Mouse (Mus musculus) thymus, adult 2 months (tissue): ENCODE measurements around the gene Nell1. TPM values are rescaled to one million over a fixed set of nuclear protein-coding genes. Genes with fewer than 3 reads are reported as not detected.

Experiments used
- DNase-seq: peaks from one replicate; pipeline ENCODE4 v3.0.0; 2021
- H3K27ac ChIP-seq: fragments of 200-500 bp; 2 replicates; pipeline ENCODE4 v1.5.1; 2012; ENCODE audit warnings: low read length, control low read depth; ENCODE audit not compliant: control insufficient read depth, insufficient read depth
- H3K27me3 ChIP-seq: fragments of 200-500 bp; 2 replicates; pipeline ENCODE4 v1.6.1; 2012; ENCODE audit warnings: mild to moderate bottlenecking, low read length, moderate library complexity, mixed read lengths; ENCODE audit not compliant: control insufficient read depth, insufficient read depth
- H3K36me3 ChIP-seq: fragments of 200-500 bp; 2 replicates; pipeline ENCODE4 v1.6.1; 2012; ENCODE audit warnings: mild to moderate bottlenecking, low read length, moderate library complexity; ENCODE audit not compliant: control insufficient read depth, insufficient read depth
- H3K4me1 ChIP-seq: fragments of 200-500 bp; replicated peaks from 2 replicates; pipeline ENCODE4 v1.6.1; 2012; ENCODE audit warnings: low read length; ENCODE audit not compliant: control insufficient read depth, insufficient read depth
- H3K4me3 ChIP-seq: fragments of 200-500 bp; 2 replicates; pipeline ENCODE4 v1.5.1; 2012; ENCODE audit warnings: mild to moderate bottlenecking, low read length, control low read depth, moderate library complexity; ENCODE audit not compliant: control insufficient read depth, insufficient read depth
- CTCF ChIP-seq: fragments of 200-500 bp; IDR thresholded peaks from 2 replicates; pipeline ENCODE4 v1.5.1; 2012; ENCODE audit warnings: mild to moderate bottlenecking, control low read depth, low read length, moderate library complexity, borderline replicate concordance; ENCODE audit not compliant: control insufficient read depth, poor library complexity, insufficient read depth; ENCODE audit errors: extremely low read depth
- POLR2A ChIP-seq: fragments of 200-500 bp; IDR thresholded peaks from 2 replicates; pipeline ENCODE4 v1.6.1; 2012; ENCODE audit warnings: mild to moderate bottlenecking, low read length, control low read depth, moderate library complexity; ENCODE audit not compliant: control insufficient read depth, poor library complexity, insufficient read depth; ENCODE audit errors: extremely low read depth
- WGBS: fragments of 180-500 bp; shearing (Covaris S2); methylation state at CpG from one replicate; pipeline ENCODE4 v1.1.7; 2018; 5-methylcytosine and 5-hydroxymethylcytosine counted together
- polyA plus RNA-seq: library from polyadenylated mRNA; depleted of rRNA; stranded (reverse); fragments of >200 nt; gene quantifications from 2 replicates; pipeline ENCODE4 v1.2.3, GENCODE M21; 2012

Gene Nell1
- polyA plus RNA-seq, 1 experiment = 0.07 TPM

DNA sequence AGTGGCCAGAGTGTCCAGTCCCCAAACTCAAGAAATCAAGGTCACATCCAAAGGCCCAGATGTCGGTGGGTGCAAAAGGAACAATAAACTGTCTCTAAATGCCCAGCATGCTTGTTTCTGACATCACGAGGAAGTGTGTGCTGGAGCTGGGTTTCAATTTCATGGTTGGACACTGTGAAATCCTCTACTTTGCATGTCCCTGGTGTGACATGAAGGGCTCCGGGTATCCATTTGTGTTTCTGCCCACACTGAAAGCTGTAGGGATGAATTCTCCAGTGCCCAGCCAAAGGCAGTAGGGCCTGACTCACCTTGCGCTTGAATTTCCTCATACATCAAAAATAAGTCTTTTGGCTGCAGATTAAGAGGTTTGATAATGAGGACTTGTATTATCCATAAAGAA is 266.5 kb downstream of the Nell1 start:
- no peaks in the 10 kb centered on the region for H3K4me1 ChIP-seq
- 92% methylated on average over 4 of the region's 4 CpGs for WGBS
- H3K27ac ChIP-seq = no peak overlapping the region
- no peaks in the 10 kb centered on the region for H3K36me3 ChIP-seq
- no peak for DNase-seq
- TF ChIP-seq CTCF = no peak
- no peak for TF ChIP-seq POLR2A
- no peaks in the 10 kb centered on the region for H3K27me3 ChIP-seq
- no peak overlapping the region for H3K4me3 ChIP-seq

DNA sequence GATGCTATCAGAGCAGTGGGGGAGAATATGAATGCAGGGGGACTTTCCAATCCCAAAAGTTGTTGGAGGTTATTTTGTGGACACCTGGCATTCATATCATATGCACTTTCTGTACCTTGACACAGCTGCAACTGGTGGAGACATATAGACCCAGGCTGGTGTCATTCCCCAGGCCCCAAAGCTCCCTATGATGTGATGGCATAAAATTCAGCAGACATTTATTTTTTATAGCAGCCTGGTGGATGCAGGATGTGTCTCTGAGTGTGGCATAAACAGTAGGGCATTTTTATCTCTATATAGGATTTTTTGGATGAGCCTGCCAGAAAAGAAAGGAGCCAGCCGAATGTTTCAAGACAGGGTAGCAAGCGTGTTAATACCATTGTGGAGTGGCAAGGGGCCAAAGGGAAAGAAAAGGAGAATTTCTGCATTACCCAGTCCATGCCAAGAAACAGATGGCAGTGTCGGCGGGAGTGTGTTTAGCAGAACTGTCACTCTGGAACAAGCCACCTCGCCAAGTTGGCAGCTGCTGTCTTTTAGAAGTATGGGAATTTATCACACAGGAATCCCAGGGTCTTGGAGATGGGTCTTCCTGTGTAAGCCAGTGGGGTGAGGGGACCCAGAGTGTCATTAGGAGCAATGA is 267.1 kb downstream of the Nell1 start:
- Histone ChIP-seq H3K4me1 (no peaks in the 10 kb centered on the region), H3K27me3 (no peaks in the 10 kb centered on the region), H3K36me3 (no peaks in the 10 kb centered on the region), H3K4me3 (no peak overlapping the region), H3K27ac (no peak overlapping the region)
- 82% methylated on average over 5 of the region's 5 CpGs for WGBS
- no peak for DNase-seq
- TF ChIP-seq POLR2A = no peak
- TF ChIP-seq CTCF = no peak

DNA sequence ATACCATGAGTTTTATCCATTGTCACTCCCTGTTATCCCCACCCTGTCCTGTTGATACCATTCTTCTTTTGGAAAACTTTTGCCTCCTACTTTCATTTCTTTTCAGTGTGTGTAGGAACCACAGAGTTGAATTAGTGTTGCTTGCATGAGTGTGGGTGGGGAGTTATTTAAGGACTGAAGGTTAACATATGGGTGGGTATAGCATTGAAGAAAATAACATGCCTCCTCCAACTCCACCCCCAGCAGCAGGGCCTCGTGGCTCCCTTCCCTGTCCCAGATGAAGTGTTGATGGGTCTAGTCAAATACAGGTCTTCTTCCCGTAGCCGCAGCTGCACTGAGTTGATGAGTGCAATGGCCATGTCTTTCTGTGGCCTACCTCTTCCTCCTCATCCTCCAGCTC is 278.5 kb downstream of the Nell1 start:
- DNase-seq = no peak
- TF ChIP-seq POLR2A (no peak), CTCF (no peak)
- Histone ChIP-seq H3K4me3 (no peak overlapping the region), H3K4me1 (no peaks in the 10 kb centered on the region), H3K36me3 (no peaks in the 10 kb centered on the region), H3K27me3 (no peaks in the 10 kb centered on the region), H3K27ac (no peak overlapping the region)
- WGBS = 82% methylated on average over 3 of the region's 3 CpGs

DNA sequence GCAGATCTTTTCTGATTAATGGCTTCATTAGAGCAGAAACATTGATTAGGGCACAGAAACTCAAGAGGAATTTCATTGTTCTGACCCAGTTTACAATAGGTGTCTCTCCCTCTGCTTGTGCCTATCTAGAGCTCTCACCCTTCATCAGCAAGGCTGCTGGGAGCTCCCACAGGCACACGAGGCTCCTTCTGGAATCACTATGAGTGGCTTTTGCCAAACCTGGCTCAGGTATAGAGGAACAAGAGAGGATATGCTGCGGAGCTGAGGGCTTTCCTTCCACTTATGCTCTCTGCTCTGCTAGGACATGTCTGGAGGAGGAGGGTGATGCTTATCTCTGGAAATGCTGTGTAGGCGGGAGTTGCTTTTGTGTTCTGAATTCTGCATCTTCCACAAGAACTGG is 285.4 kb downstream of the Nell1 start:
- WGBS = 79% methylated on average over 3 of the region's 3 CpGs
- H3K27me3 ChIP-seq = no peaks in the 10 kb centered on the region
- no peaks in the 10 kb centered on the region for H3K4me1 ChIP-seq
- H3K36me3 ChIP-seq = no peaks in the 10 kb centered on the region
- no peak overlapping the region for H3K4me3 ChIP-seq
- H3K27ac ChIP-seq = no peak overlapping the region
- DNase-seq = no peak
- no peak for TF ChIP-seq POLR2A
- TF ChIP-seq CTCF = no peak

DNA sequence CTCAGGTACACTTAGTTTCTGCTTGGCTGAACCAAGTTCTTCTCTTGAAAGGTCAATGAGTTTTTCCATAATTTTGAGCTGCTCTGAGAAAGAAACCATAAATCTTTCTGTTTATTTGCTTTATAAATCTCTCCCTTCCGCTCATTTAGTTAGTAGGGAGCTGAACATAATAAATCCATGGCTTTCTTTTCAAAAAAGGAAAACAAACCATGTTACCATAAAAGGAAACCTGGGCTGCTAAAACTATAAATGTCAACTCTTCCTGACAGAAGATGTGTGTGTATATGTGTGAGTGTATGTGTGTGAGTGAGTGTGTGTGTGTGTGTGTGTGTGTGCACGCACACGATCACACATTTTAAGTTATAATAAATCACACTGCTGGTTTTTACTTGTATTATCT is 320.8 kb downstream of the Nell1 start:
- no peak for TF ChIP-seq CTCF
- no peak for TF ChIP-seq POLR2A
- WGBS = 88% methylated on average over 3 of the region's 3 CpGs
- no peak for DNase-seq
- Histone ChIP-seq H3K4me1 (no peaks in the 10 kb centered on the region), H3K36me3 (no peaks in the 10 kb centered on the region), H3K27me3 (no peaks in the 10 kb centered on the region), H3K4me3 (no peak overlapping the region), H3K27ac (no peak overlapping the region)

DNA sequence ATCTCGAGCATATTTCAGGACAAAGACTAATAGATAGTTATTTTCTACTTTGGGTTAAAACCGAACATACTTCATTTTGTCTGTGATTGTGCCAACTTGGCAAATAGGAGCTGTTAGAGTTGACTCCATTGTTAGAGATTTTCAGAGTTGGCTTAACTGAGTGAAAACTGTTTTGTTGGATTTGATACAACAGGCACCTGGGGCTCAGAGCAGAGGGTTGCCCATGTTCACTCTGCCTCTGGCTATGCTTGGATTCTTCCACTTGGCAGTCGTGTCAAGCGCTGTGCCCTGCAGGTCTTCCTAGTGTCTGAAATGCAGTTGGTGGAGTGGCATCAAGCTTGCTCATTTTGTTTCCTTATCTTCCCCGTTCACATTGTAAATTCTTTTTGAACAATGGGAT is 363.6 kb downstream of the Nell1 start:
- Histone ChIP-seq H3K4me1 (no peaks in the 10 kb centered on the region), H3K27ac (no peak overlapping the region), H3K36me3 (no peaks in the 10 kb centered on the region), H3K4me3 (no peak overlapping the region), H3K27me3 (no peaks in the 10 kb centered on the region)
- WGBS = 81% methylated on average over 5 of the region's 5 CpGs
- TF ChIP-seq CTCF (no peak), POLR2A (no peak)
- DNase-seq = no peak

DNA sequence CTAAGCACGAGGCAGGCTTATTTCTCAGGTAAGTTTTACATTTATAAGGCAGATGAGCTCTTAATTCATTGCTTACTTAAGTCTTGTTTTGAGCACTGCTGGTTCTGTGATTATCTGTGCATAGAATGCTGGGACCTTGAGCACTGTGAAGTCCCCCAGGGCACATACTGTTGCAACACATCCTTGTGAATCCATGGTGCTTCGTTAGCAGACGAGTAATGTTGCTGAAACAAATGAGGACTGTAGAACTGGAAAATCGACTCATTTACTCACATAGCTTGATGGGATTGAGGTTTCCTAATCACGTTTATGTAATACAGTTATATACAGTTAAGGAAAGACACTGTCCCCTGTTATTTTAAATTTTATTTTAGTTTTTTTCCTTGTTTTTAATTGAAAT is 364.1 kb downstream of the Nell1 start:
- Histone ChIP-seq H3K4me1 (no peaks in the 10 kb centered on the region), H3K27ac (no peak overlapping the region), H3K4me3 (no peak overlapping the region), H3K27me3 (no peaks in the 10 kb centered on the region), H3K36me3 (no peaks in the 10 kb centered on the region)
- TF ChIP-seq POLR2A = no peak
- no peak for TF ChIP-seq CTCF
- no peak for DNase-seq
- 79% methylated on average over 5 of the region's 5 CpGs for WGBS
